Mouse (Mus musculus): ENCODE measurements around the gene Sap30bp. TPM values are rescaled to one million over a fixed set of nuclear protein-coding genes. Genes with fewer than 3 reads are reported as not detected.

The Sap30bp gene
- polyA plus RNA-seq (2015; fragmentation: Nextera tagmentation; extraction: Ambion mirVana): 31.6 and 38.2 TPM in 2 replicates

GRCm38 (mm10) chr11:115933108-115933746 is at the start of gene Sap30bp, which contains the start of gene Recql5:
Gene Sap30bp, plus strand, starts transcription at chr11:115933282.
Gene Recql5, minus strand, starts transcription at chr11:115933477.
- peak; percentile 100 for ATAC-seq
- Histone ChIP-seq H3K9me3 (no peaks in the 10 kb centered on the region), H3K4me3 (replicated peaks) (peak within 1 kb of the TSS; percentile 68), H3K27me3 (replicated peaks) (no peaks in the 10 kb centered on the region), H3K27ac (no peak within 1 kb of the TSS), H3K9ac (peak within 1 kb of the TSS; percentile 70), H3K4me2 (replicated peaks) (peak within 1 kb of the TSS; percentile 74), H3K4me1 (replicated peaks) (peaks cover 18% of the 10 kb centered on the region), H3K36me3 (peaks cover 13% of the 10 kb centered on the region; the same call in 1 of the 2 replicates)
- under 1% methylated on average over 28 of the region's 28 CpGs for WGBS

- ATAC-seq: peak; percentile 77
- Histone ChIP-seq H3K4me2 (replicated peaks) (no peak overlapping the region), H3K4me1 (replicated peaks) (peaks cover 16% of the 10 kb centered on the region), H3K36me3 (peaks cover 14% of the 10 kb centered on the region; the same call in 1 of the 2 replicates), H3K4me3 (replicated peaks) (no peak overlapping the region), H3K27me3 (replicated peaks) (no peaks in the 10 kb centered on the region), H3K9me3 (no peaks in the 10 kb centered on the region), H3K9ac (no peak overlapping the region), H3K27ac (no peak overlapping the region)
- WGBS: 77% methylated on average over 3 of the region's 3 CpGs
Observed at GRCm38 (mm10) chr11:115884361-115884760, 48.7 kb upstream of the Sap30bp start.

GRCm38 (mm10) chr11:115885281-115885680 is 47.8 kb upstream of the Sap30bp start:
- Histone ChIP-seq H3K27ac (no peak overlapping the region), H3K4me2 (replicated peaks) (no peak overlapping the region), H3K4me1 (replicated peaks) (peaks cover 9% of the 10 kb centered on the region), H3K27me3 (replicated peaks) (no peaks in the 10 kb centered on the region), H3K4me3 (replicated peaks) (no peak overlapping the region), H3K9me3 (no peaks in the 10 kb centered on the region), H3K36me3 (peaks cover 14% of the 10 kb centered on the region; the same call in 1 of the 2 replicates), H3K9ac (no peak overlapping the region)
- ATAC-seq: no peak
- 69% methylated on average over 11 of the region's 11 CpGs for WGBS

GRCm38 (mm10) chr11:115886446-115886845 is 46.6 kb upstream of the Sap30bp start:
- WGBS: 85% methylated on average over 11 of the region's 11 CpGs
- no peaks in the 10 kb centered on the region for H3K27me3 ChIP-seq (replicated peaks)
- ATAC-seq: no peak

GRCm38 (mm10) chr11:115888020-115888419 is 45.1 kb upstream of the Sap30bp start:
- H3K4me2 ChIP-seq (replicated peaks): no peak overlapping the region
- H3K9ac ChIP-seq: no peak overlapping the region
- H3K4me3 ChIP-seq (replicated peaks): no peak overlapping the region
- H3K36me3 ChIP-seq: peaks cover 11% of the 10 kb centered on the region
- WGBS: 93% methylated on average over 5 of the region's 5 CpGs
- no peak for ATAC-seq
- H3K4me1 ChIP-seq (replicated peaks): peaks cover 9% of the 10 kb centered on the region
- H3K27ac ChIP-seq: no peak overlapping the region
- H3K27me3 ChIP-seq (replicated peaks): no peaks in the 10 kb centered on the region
- no peaks in the 10 kb centered on the region for H3K9me3 ChIP-seq

More at GRCm38 (mm10) chr11:115886446-115886845, 46.6 kb upstream of the Sap30bp start:
- H3K4me3 ChIP-seq (replicated peaks): no peak overlapping the region
- no peak overlapping the region for H3K27ac ChIP-seq
- H3K36me3 ChIP-seq: peaks cover 14% of the 10 kb centered on the region; the same call in 1 of the 2 replicates
- H3K4me1 ChIP-seq (replicated peaks): peaks cover 9% of the 10 kb centered on the region
- no peaks in the 10 kb centered on the region for H3K9me3 ChIP-seq
- H3K4me2 ChIP-seq (replicated peaks): no peak overlapping the region
- no peak overlapping the region for H3K9ac ChIP-seq

GRCm38 (mm10) chr11:115889159-115889558 is 43.9 kb upstream of the Sap30bp start:
- Histone ChIP-seq H3K9me3 (no peaks in the 10 kb centered on the region), H3K9ac (no peak overlapping the region; the same call in 1 of the 2 replicates), H3K4me3 (replicated peaks) (no peak overlapping the region), H3K36me3 (peaks cover 11% of the 10 kb centered on the region), H3K4me2 (replicated peaks) (no peak overlapping the region), H3K27ac (no peak overlapping the region), H3K4me1 (replicated peaks) (peaks cover 2% of the 10 kb centered on the region), H3K27me3 (replicated peaks) (no peaks in the 10 kb centered on the region)
- ATAC-seq: no peak
- WGBS: 85% methylated on average over 6 of the region's 6 CpGs

GRCm38 (mm10) chr11:115892213-115892612 is 40.9 kb upstream of the Sap30bp start:
- Histone ChIP-seq H3K4me3 (replicated peaks) (no peak overlapping the region), H3K27ac (no peak overlapping the region), H3K27me3 (replicated peaks) (no peaks in the 10 kb centered on the region), H3K4me1 (replicated peaks) (no peaks in the 10 kb centered on the region), H3K36me3 (peaks cover 7% of the 10 kb centered on the region), H3K9me3 (no peaks in the 10 kb centered on the region), H3K9ac (no peak overlapping the region), H3K4me2 (replicated peaks) (no peak overlapping the region)
- ATAC-seq: no peak
- WGBS: 65% methylated on average over 6 of the region's 6 CpGs

- H3K4me3 ChIP-seq (replicated peaks): no peak overlapping the region
- no peak overlapping the region for H3K4me2 ChIP-seq (replicated peaks)
- WGBS: 88% methylated on average over 9 of the region's 9 CpGs
- no peaks in the 10 kb centered on the region for H3K4me1 ChIP-seq (replicated peaks)
- H3K9me3 ChIP-seq: no peaks in the 10 kb centered on the region
- H3K27me3 ChIP-seq (replicated peaks): no peaks in the 10 kb centered on the region
- no peak overlapping the region for H3K27ac ChIP-seq
- H3K9ac ChIP-seq: no peak overlapping the region
- peaks cover 7% of the 10 kb centered on the region for H3K36me3 ChIP-seq
- ATAC-seq: no peak
Observed at GRCm38 (mm10) chr11:115893071-115893470, 40.0 kb upstream of the Sap30bp start.

GRCm38 (mm10) chr11:115894755-115895520 is 38.1 kb upstream of the Sap30bp start:
- Histone ChIP-seq H3K9me3 (no peaks in the 10 kb centered on the region), H3K36me3 (peaks cover 7% of the 10 kb centered on the region), H3K4me1 (replicated peaks) (peaks cover 4% of the 10 kb centered on the region; the same call in 1 of the 2 replicates), H3K9ac (no peak overlapping the region), H3K27me3 (replicated peaks) (no peaks in the 10 kb centered on the region), H3K4me3 (replicated peaks) (no peak overlapping the region), H3K4me2 (replicated peaks) (no peak overlapping the region), H3K27ac (no peak overlapping the region)
- 67% methylated on average over 14 of the region's 14 CpGs for whole genome bisulfite sequencing
- ATAC-seq: no peak

GRCm38 (mm10) chr11:115898446-115898845 is 34.6 kb upstream of the Sap30bp start:
- no peak overlapping the region; the same call in 1 of the 2 replicates for H3K9ac ChIP-seq
- no peak for ATAC-seq
- no peak overlapping the region for H3K4me2 ChIP-seq (replicated peaks)
- no peaks in the 10 kb centered on the region for H3K27me3 ChIP-seq (replicated peaks)
- peaks cover 7% of the 10 kb centered on the region; the same call in 1 of the 2 replicates for H3K36me3 ChIP-seq
- WGBS: 80% methylated on average over 7 of the region's 7 CpGs
- H3K4me1 ChIP-seq (replicated peaks): peaks cover 17% of the 10 kb centered on the region
- no peak overlapping the region for H3K27ac ChIP-seq
- no peaks in the 10 kb centered on the region for H3K9me3 ChIP-seq
- no peak overlapping the region for H3K4me3 ChIP-seq (replicated peaks)

- H3K4me3 ChIP-seq (replicated peaks): no peak overlapping the region
- H3K4me2 ChIP-seq (replicated peaks): no peak overlapping the region
- H3K27me3 ChIP-seq (replicated peaks): no peaks in the 10 kb centered on the region
- H3K4me1 ChIP-seq (replicated peaks): peaks cover 22% of the 10 kb centered on the region
- H3K27ac ChIP-seq: no peak overlapping the region
- peaks cover 7% of the 10 kb centered on the region; the same call in 1 of the 2 replicates for H3K36me3 ChIP-seq
- no peak for ATAC-seq
- H3K9me3 ChIP-seq: no peaks in the 10 kb centered on the region
- WGBS: 18% methylated on average over 4 of the region's 4 CpGs
- no peak overlapping the region for H3K9ac ChIP-seq
Observed at GRCm38 (mm10) chr11:115898886-115899285, 34.2 kb upstream of the Sap30bp start.

GRCm38 (mm10) chr11:115899486-115900266 is 33.4 kb upstream of the Sap30bp start, which contains the start of gene Smim5:
Gene Smim5, plus strand, starts transcription at chr11:115899966.
- Histone ChIP-seq H3K36me3 (peaks cover 7% of the 10 kb centered on the region; the same call in 1 of the 2 replicates), H3K27ac (0 out of 2 replicates have a peak within 1 kb of the TSS, but pooled peaks have one; percentile 0), H3K9me3 (no peaks in the 10 kb centered on the region), H3K27me3 (replicated peaks) (no peaks in the 10 kb centered on the region), H3K9ac (no peak within 1 kb of the TSS), H3K4me2 (replicated peaks) (no peak within 1 kb of the TSS), H3K4me1 (replicated peaks) (peaks cover 30% of the 10 kb centered on the region), H3K4me3 (replicated peaks) (no peak within 1 kb of the TSS)
- 32% methylated on average over 16 of the region's 16 CpGs for WGBS
- peak; percentile 65 for ATAC-seq

Data from intestine, embryonic 15.5 days (tissue).